Mouse (Mus musculus) ES-E14 (cell line): Measurements from ENCODE around the gene Cby3. TPM values are rescaled to one million over a fixed set of nuclear protein-coding genes. Genes with fewer than 3 reads are reported as not detected.

Experiments used
- DNase-seq: peaks from one replicate; pipeline ENCODE4 v3.0.0-alpha.2; 2013; ENCODE audit warnings: low read depth, low spot score
- H3K27ac ChIP-seq: 2 replicates; pipeline ENCODE4 v1.5.1; 2012; ENCODE audit warnings: low read depth, mild to moderate bottlenecking, low read length, moderate library complexity, mixed read lengths; ENCODE audit not compliant: poor library complexity, insufficient read depth, severe bottlenecking
- H3K36me3 ChIP-seq: 2 replicates; pipeline ENCODE4 v1.6.1; 2012; ENCODE audit warnings: mild to moderate bottlenecking, low read length, moderate library complexity, mixed read lengths; ENCODE audit not compliant: control insufficient read depth, poor library complexity, insufficient read depth, severe bottlenecking
- H3K4me1 ChIP-seq, 2 experiments: fragments of 150-350 bp in 1 of 2; sonication (generic) in 1 of 2; 2 replicates each; pipeline ENCODE4 v1.6.1; 2012; ENCODE audit warnings: low read length in 2 of 2, mild to moderate bottlenecking in 1 of 2, mixed read lengths in 1 of 2; ENCODE audit not compliant: control insufficient read depth in 2 of 2, insufficient read depth in 2 of 2, poor library complexity in 1 of 2
- H3K4me3 ChIP-seq, 2 experiments: fragments of 150-350 bp in 1 of 2; sonication (generic) in 1 of 2; 2 replicates each; pipeline ENCODE4 v1.5.1; 2012; ENCODE audit warnings: low read length in 2 of 2, low read depth in 1 of 2, mild to moderate bottlenecking in 1 of 2, mixed read lengths in 1 of 2; ENCODE audit not compliant: insufficient read depth in 1 of 2, poor library complexity in 1 of 2, severe bottlenecking in 1 of 2
- H3K9ac ChIP-seq: 2 replicates; pipeline ENCODE4 v1.6.1; 2012; ENCODE audit warnings: low read depth, mild to moderate bottlenecking, low read length, mixed read lengths; ENCODE audit not compliant: poor library complexity, insufficient read depth, severe bottlenecking
- H3K9me3 ChIP-seq: fragments of 150-350 bp; sonication (generic); 2 replicates; pipeline ENCODE4 v1.6.1; 2012; ENCODE audit warnings: low read depth, mild to moderate bottlenecking, low read length; ENCODE audit not compliant: control insufficient read depth, insufficient read depth
- CHD2 ChIP-seq: IDR thresholded peaks from 2 replicates; pipeline ENCODE4 v1.6.1; 2014; ENCODE audit warnings: mild to moderate bottlenecking, low read depth, low read length, inconsistent platforms
- HCFC1 ChIP-seq: IDR thresholded peaks from 2 replicates; pipeline ENCODE4 v1.6.1; 2012; ENCODE audit warnings: low read length, inconsistent platforms, borderline replicate concordance; ENCODE audit not compliant: insufficient read depth
- MAFK ChIP-seq: IDR thresholded peaks from 2 replicates; pipeline ENCODE4 v1.6.1; 2014; ENCODE audit warnings: mild to moderate bottlenecking, low read depth, low read length, inconsistent platforms; ENCODE audit not compliant: insufficient read depth
- ZC3H11A ChIP-seq: IDR thresholded peaks from 2 replicates; pipeline ENCODE4 v1.6.1; 2012; ENCODE audit warnings: low read depth, mild to moderate bottlenecking, inconsistent platforms, low read length, borderline replicate concordance
- ZNF384 ChIP-seq: IDR thresholded peaks from 2 replicates; pipeline ENCODE4 v1.6.1; 2012; ENCODE audit warnings: low read depth, low read length, inconsistent platforms
- in situ Hi-C, 2 experiments: fragments of 600-800 bp; cut with MboI; formaldehyde crosslinking; loops; one replicate each; pipeline ENCODE4 v1.15.1; 2025; ENCODE audit warnings: low sequenced_read_pairs in 2 of 2, inconsistent platforms in 1 of 2; ENCODE audit not compliant: unreplicated experiment in 2 of 2
- total RNA-seq: library from RNA; depleted of rRNA; stranded (reverse); fragments of 300-350 nt; gene quantifications from 2 replicates; pipeline ENCODE4 v1.2.3, GENCODE M21; 2012

The Cby3 gene
- total RNA-seq, 1 experiment: 0.54 TPM

GRCm38 (mm10) chr11:50376911-50377891, 22.9 kb downstream of the Cby3 start, which contains the start of gene Hnrnph1:
Gene Hnrnph1 (plus strand): TSS chr11:50376990.
- Histone ChIP-seq H3K36me3 (peaks cover 13% of the 10 kb centered on the region), H3K9me3 (no peaks in the 10 kb centered on the region), H3K9ac (peak within 1 kb of the TSS; percentile 97), H3K4me1 (peaks cover 0 to 7% of the 10 kb centered on the region in 2 experiments; a peak in 3 of 4 replicates), H3K27ac (peak within 1 kb of the TSS; percentile 95), H3K4me3 (peak within 1 kb of the TSS; percentile 76 to 96)
- peak; percentile 96 for DNase-seq
- TF ChIP-seq MAFK (no peak), CHD2 (no peak), HCFC1 (peak; percentile 43; the same call in 1 of the 2 replicates), ZC3H11A (no peak), ZNF384 (peak; percentile 93)
- in situ Hi-C loops: no loop called here

GRCm38 (mm10) chr11:50377892-50378684, 23.8 kb downstream of the Cby3 start:
- in situ Hi-C loops: no loop called here
- H3K4me1 ChIP-seq: peaks cover 0 to 7% of the 10 kb centered on the region in 2 experiments; a peak in 3 of 4 replicates

GRCm38 (mm10) chr11:50379023-50379752, 24.9 kb downstream of the Cby3 start:
- peaks cover 25% of the 10 kb centered on the region for H3K36me3 ChIP-seq
- TF ChIP-seq MAFK (no peak), HCFC1 (no peak), ZC3H11A (no peak), ZNF384 (no peak), CHD2 (no peak)

More at GRCm38 (mm10) chr11:50377892-50378684, 23.8 kb downstream of the Cby3 start:
- TF ChIP-seq HCFC1 (peak; percentile 46; the same call in 1 of the 2 replicates), ZC3H11A (no peak)
- Histone ChIP-seq H3K36me3 (peaks cover 21% of the 10 kb centered on the region), H3K9me3 (no peaks in the 10 kb centered on the region), H3K9ac (peak overlapping the region; percentile 97), H3K4me3 (peak overlapping the region; percentile 76 to 96), H3K27ac (peak overlapping the region; percentile 95)
- peak; percentile 65 for DNase-seq

GRCm38 (mm10) chr11:50381311-50381710, 27.0 kb downstream of the Cby3 start:
- no peak for DNase-seq
- peak overlapping the region in 1 of 2 experiments; percentile 33; a peak in 2 of 4 replicates for H3K4me3 ChIP-seq
- in situ Hi-C loops: no loop called here
- no peak overlapping the region for H3K9ac ChIP-seq
- H3K9me3 ChIP-seq: no peaks in the 10 kb centered on the region
- TF ChIP-seq HCFC1 (no peak), ZC3H11A (no peak), MAFK (no peak), CHD2 (no peak), ZNF384 (no peak)
- H3K27ac ChIP-seq: no peak overlapping the region
- peaks cover 0 to 7% of the 10 kb centered on the region in 2 experiments; a peak in 3 of 4 replicates for H3K4me1 ChIP-seq
- H3K36me3 ChIP-seq: peaks cover 31% of the 10 kb centered on the region

More at GRCm38 (mm10) chr11:50379023-50379752, 24.9 kb downstream of the Cby3 start:
- H3K4me1 ChIP-seq: peaks cover 0 to 7% of the 10 kb centered on the region in 2 experiments; a peak in 3 of 4 replicates
- H3K9ac ChIP-seq: peak overlapping the region; percentile 97; the same call in 1 of the 2 replicates
- H3K4me3 ChIP-seq: peak overlapping the region; percentile 76 to 96
- no peak for DNase-seq
- H3K9me3 ChIP-seq: no peaks in the 10 kb centered on the region
- H3K27ac ChIP-seq: no peak overlapping the region
- in situ Hi-C loops: no loop called here
